Mouse (Mus musculus): ENCODE data around the gene Adcy4. TPM values are rescaled to one million over a fixed set of nuclear protein-coding genes. Genes with fewer than 3 reads are reported as not detected.
A peak's percentile ranks its signal among the peaks of the same experiment; 100 is the strongest.

Adcy4 gene
- total and polyA plus RNA-seq, 3 experiments: 16.1 to 40.0 (median 20.3) TPM

DNA sequence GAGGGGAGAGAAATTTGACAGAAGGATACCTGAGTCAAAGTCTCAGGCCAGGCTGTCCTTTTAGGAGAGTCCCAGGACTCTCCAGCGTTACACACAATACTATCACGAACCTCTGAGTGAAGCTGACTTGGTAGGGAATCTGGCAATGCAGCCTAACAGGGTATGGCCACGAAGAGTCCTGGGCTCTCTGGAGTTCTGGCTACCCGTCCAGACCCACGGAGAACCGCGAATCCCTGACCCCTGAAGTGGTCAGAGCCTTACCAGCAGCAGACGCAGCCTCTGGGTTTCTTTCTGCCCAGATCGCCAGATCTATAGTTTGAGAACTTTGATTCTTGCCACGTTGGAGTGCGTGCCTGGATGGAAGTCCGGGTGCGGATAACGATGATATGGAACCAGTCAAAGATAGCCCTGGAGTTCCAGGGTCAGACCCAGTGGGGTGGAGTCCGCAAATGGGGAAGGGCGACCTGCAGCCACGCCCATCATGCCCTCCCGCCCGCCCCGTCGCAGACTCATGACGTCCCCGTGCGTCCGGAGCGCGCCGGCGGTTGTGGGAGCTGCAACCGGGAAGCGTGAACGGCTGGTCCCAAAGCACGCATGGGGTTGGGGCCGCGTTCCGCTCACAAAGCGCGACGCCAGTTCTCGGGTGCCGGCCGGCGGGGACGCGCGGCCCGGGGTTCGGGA is 38.6 kb downstream of the Adcy4 start, which contains the start of the genes Dhrs1 and Nop9:
TSS of gene Dhrs1 (minus strand) at position 511 of the 681 bp plus-strand sequence.
TSS of gene Nop9 (plus strand) at position 514 of the 681 bp plus-strand sequence.
- intact Hi-C loops (cut with DNase I): loop anchor here (2.0 kb wide), 1 partner anchor 117 kb away; no protein-coding TSS in a partner anchor
- no peaks in the 10 kb centered on the region for H3K79me2 ChIP-seq (replicated peaks; ENCODE audit: control insufficient read depth, insufficient read depth, low read length)
- H3K4me3 ChIP-seq: peak within 1 kb of the TSS; percentile 89
- no peaks in the 10 kb centered on the region for H3K36me3 ChIP-seq (ENCODE audit: control insufficient read depth, insufficient read depth, low read length)
- under 1% methylated on average over 48 of the region's 48 CpGs for WGBS
- no peaks in the 10 kb centered on the region for H3K27me3 ChIP-seq (ENCODE audit: control insufficient read depth, insufficient read depth, low read length)
- peaks cover 4% of the 10 kb centered on the region for H3K4me1 ChIP-seq (ENCODE audit: control insufficient read depth, insufficient read depth, low read length)
- TF ChIP-seq EP300 (IDR thresholded peaks at IDR 0.05; ENCODE audit: insufficient read depth, low read depth, low read length) (0 out of 2 replicates have a peak, but pooled peaks have one; percentile 18), POLR2A (IDR thresholded peaks at IDR 0.05; ENCODE audit: insufficient read depth, low read depth, low read length) (peak; percentile 81), CTCF (IDR thresholded peaks at IDR 0.05) (peak; percentile 31)
- DNase-seq: peak; percentile 91 to 92
- H3K27ac ChIP-seq: peak within 1 kb of the TSS; percentile 85
- H3K9ac ChIP-seq (ENCODE audit: low read depth, low read length): peak within 1 kb of the TSS; percentile 82

GRCm38 (mm10) chr14:55743711-55744110 is 40.2 kb downstream of the Adcy4 start:
- TF ChIP-seq POLR2A (IDR thresholded peaks at IDR 0.05; ENCODE audit: insufficient read depth, low read depth, low read length) (no peak), CTCF (IDR thresholded peaks at IDR 0.05) (no peak), EP300 (IDR thresholded peaks at IDR 0.05; ENCODE audit: insufficient read depth, low read depth, low read length) (peak; percentile 93; the same call in 1 of the 2 replicates)
- no peaks in the 10 kb centered on the region for H3K36me3 ChIP-seq (ENCODE audit: control insufficient read depth, insufficient read depth, low read length)
- peak; percentile 85 to 91 for DNase-seq
- no peaks in the 10 kb centered on the region for H3K79me2 ChIP-seq (replicated peaks; ENCODE audit: control insufficient read depth, insufficient read depth, low read length)
- H3K4me3 ChIP-seq: no peak overlapping the region
- H3K4me1 ChIP-seq (ENCODE audit: control insufficient read depth, insufficient read depth, low read length): peaks cover 4% of the 10 kb centered on the region
- 12% methylated on average over 10 of the region's 10 CpGs for WGBS
- H3K27ac ChIP-seq: no peak overlapping the region
- no peaks in the 10 kb centered on the region for H3K27me3 ChIP-seq (ENCODE audit: control insufficient read depth, insufficient read depth, low read length)
- H3K9ac ChIP-seq (ENCODE audit: low read depth, low read length): peak overlapping the region; percentile 32; the same call in 1 of the 2 replicates
- intact Hi-C loops (cut with DNase I): loop anchor here (1.0 to 2.0 kb wide), 3 partner anchors 21 to 115 kb away; partner anchors contain the start of gene Rabggta

GRCm38 (mm10) chr14:55737086-55737687 is 46.7 kb downstream of the Adcy4 start:
- Histone ChIP-seq H3K79me2 (replicated peaks; ENCODE audit: control insufficient read depth, insufficient read depth, low read length) (no peaks in the 10 kb centered on the region), H3K4me1 (ENCODE audit: control insufficient read depth, insufficient read depth, low read length) (no peaks in the 10 kb centered on the region), H3K27ac (no peak overlapping the region), H3K9ac (ENCODE audit: low read depth, low read length) (no peak overlapping the region), H3K4me3 (no peak overlapping the region), H3K36me3 (ENCODE audit: control insufficient read depth, insufficient read depth, low read length) (no peaks in the 10 kb centered on the region), H3K27me3 (ENCODE audit: control insufficient read depth, insufficient read depth, low read length) (no peaks in the 10 kb centered on the region)
- TF ChIP-seq EP300 (IDR thresholded peaks at IDR 0.05; ENCODE audit: insufficient read depth, low read depth, low read length) (no peak), CTCF (IDR thresholded peaks at IDR 0.05) (no peak), POLR2A (IDR thresholded peaks at IDR 0.05; ENCODE audit: insufficient read depth, low read depth, low read length) (no peak)
- WGBS: 86% methylated on average over 9 of the region's 9 CpGs
- no peak for DNase-seq
- intact Hi-C loops (cut with DNase I): no loop called here

GRCm38 (mm10) chr14:55735758-55736157 is 48.1 kb downstream of the Adcy4 start:
- DNase-seq: no peak
- H3K27me3 ChIP-seq (ENCODE audit: control insufficient read depth, insufficient read depth, low read length): no peaks in the 10 kb centered on the region
- H3K36me3 ChIP-seq (ENCODE audit: control insufficient read depth, insufficient read depth, low read length): no peaks in the 10 kb centered on the region
- 70% methylated on average over 4 of the region's 4 CpGs for WGBS
- no peaks in the 10 kb centered on the region for H3K79me2 ChIP-seq (replicated peaks; ENCODE audit: control insufficient read depth, insufficient read depth, low read length)
- H3K9ac ChIP-seq (ENCODE audit: low read depth, low read length): no peak overlapping the region
- H3K4me3 ChIP-seq: no peak overlapping the region
- TF ChIP-seq EP300 (IDR thresholded peaks at IDR 0.05; ENCODE audit: insufficient read depth, low read depth, low read length): no peak
- no peak for TF ChIP-seq POLR2A (IDR thresholded peaks at IDR 0.05; ENCODE audit: insufficient read depth, low read depth, low read length)
- no peak for TF ChIP-seq CTCF (IDR thresholded peaks at IDR 0.05)
- H3K4me1 ChIP-seq (ENCODE audit: control insufficient read depth, insufficient read depth, low read length): no peaks in the 10 kb centered on the region
- intact Hi-C loops (cut with DNase I): no loop called here
- H3K27ac ChIP-seq: no peak overlapping the region

- WGBS: 50% methylated on average over 3 of the region's 3 CpGs
- intact Hi-C loops (cut with DNase I): no loop called here
Measured at GRCm38 (mm10) chr14:55735334-55735733, 48.6 kb downstream of the Adcy4 start.

More at GRCm38 (mm10) chr14:55735334-55735733, 48.6 kb downstream of the Adcy4 start:
- no peak for DNase-seq
- no peaks in the 10 kb centered on the region for H3K79me2 ChIP-seq (replicated peaks; ENCODE audit: control insufficient read depth, insufficient read depth, low read length)
- no peaks in the 10 kb centered on the region for H3K36me3 ChIP-seq (ENCODE audit: control insufficient read depth, insufficient read depth, low read length)
- no peak for TF ChIP-seq POLR2A (IDR thresholded peaks at IDR 0.05; ENCODE audit: insufficient read depth, low read depth, low read length)
- no peak for TF ChIP-seq EP300 (IDR thresholded peaks at IDR 0.05; ENCODE audit: insufficient read depth, low read depth, low read length)
- TF ChIP-seq CTCF (IDR thresholded peaks at IDR 0.05): no peak
- H3K27ac ChIP-seq: no peak overlapping the region
- no peaks in the 10 kb centered on the region for H3K27me3 ChIP-seq (ENCODE audit: control insufficient read depth, insufficient read depth, low read length)
- no peaks in the 10 kb centered on the region for H3K4me1 ChIP-seq (ENCODE audit: control insufficient read depth, insufficient read depth, low read length)
- H3K4me3 ChIP-seq: no peak overlapping the region
- H3K9ac ChIP-seq (ENCODE audit: low read depth, low read length): no peak overlapping the region
